Mouse (Mus musculus) brain, embryonic 14.5 days (tissue): Measurements from ENCODE around the gene Dmac2.

Experiments used
- CTCF ChIP-seq: fragments of 200-500 bp; IDR thresholded peaks from 2 replicates; pipeline ENCODE4 v1.5.1; 2012; ENCODE audit warnings: inconsistent platforms, mild to moderate bottlenecking, moderate library complexity, borderline replicate concordance; ENCODE audit not compliant: insufficient read depth, insufficient read length; ENCODE audit errors: extremely low read depth
- POLR2A ChIP-seq: fragments of 200-500 bp; IDR thresholded peaks from 2 replicates; pipeline ENCODE4 v1.6.1; 2012; ENCODE audit warnings: mild to moderate bottlenecking, inconsistent platforms, borderline replicate concordance; ENCODE audit not compliant: poor library complexity, insufficient read depth, insufficient read length, severe bottlenecking; ENCODE audit errors: extremely low read depth

DNA sequence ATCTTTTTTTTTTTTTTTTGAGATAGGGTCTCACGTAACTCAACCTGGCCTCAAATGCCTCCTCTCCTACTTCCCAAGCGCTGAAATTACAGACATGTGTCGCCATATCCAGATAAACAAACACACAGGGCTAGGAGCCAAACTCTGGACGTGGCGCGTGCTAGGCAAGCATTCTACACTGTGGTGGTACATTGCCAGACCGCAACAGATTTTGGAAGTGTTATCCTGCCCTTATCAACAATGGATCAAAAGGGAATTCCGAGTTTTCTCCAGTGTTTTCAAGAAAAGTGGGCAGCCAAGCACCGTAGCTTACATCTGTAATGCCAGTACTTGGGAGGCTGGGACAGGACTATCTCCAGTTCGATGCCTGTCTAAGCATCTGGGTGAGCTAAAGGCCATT, 38.6 kb downstream of the Dmac2 start:
- TF ChIP-seq CTCF: no peak
- no peak for TF ChIP-seq POLR2A
